Mouse (Mus musculus): ENCODE data around the gene Sec14l3.

The Sec14l3 gene

DNA sequence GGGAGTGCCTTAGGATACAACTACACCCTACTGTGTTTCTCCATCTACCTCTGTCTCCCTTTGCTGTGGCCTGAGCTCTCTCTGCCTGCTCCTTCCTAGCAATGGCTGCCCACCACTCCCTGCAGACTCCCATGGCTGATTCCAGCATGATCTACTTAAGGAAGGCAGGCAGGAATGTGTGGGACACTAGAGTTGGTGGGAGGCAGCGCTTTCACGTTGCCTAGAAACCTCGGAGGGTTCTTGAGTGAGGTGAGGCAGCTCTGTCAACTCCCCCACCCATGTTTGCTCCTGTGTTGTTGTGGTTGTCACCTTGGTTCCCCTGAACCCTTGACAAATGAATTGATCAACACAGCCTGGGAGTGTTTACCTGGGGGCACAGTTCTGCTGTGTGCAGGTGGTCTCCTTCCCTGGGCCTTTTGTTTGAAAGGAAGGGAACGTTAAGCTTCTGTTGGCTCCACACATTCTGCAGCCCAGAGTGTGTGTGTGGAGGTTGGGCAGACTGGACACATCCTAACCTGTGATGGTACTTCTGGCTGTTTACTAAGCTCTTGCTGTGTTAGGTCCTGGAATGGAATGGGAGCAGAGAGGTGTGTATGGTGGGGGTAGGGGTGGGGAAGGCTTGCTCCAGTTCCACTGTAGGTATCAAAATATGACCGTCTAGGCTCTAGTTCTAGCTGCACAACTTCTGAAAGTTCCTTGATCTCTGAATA, 3.6 kb upstream of the Sec14l3 start:
- peak; percentile 50; the same call in 1 of the 2 replicates for ATAC-seq (ENCODE audit: low TSS enrichment)

DNA sequence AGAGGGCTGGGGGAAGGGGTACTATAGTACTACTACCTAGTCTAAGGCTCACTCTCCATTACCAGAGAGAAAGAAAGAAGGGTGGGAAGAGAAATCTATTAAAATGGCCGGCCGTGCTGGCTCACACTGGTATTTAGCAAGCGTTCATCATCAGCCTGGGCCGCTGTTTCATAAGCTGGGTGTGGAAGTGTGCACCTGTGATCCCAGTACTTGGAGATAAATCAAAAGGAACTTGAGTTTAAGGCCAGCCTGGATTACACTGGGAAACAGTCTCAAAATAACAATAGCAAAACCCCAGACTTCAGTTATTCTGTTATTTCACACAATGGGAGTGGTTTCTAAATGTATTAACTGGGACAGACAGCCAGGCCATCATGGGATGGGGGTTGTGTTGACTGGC, 2.1 kb upstream of the Sec14l3 start:
- no peak for ATAC-seq (ENCODE audit: low TSS enrichment)

DNA sequence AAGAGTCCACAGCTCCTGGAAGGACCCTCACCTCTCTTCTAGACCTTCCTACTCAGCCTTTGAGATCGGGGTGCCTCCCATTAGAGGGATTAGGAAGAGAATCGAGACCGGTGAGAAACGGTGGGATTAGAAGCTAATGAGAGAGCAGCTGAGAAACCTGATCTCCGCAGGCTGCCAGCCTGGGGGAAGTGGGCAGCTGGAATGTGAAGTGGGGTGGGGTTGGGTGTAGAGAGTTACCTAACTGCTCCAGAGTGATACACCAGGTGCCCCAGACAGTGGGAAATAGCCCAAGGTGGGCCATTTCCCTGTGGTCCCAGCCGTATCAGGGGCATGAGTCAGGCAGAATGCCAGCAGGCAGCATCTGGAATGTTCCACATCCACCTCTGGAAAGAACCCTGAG, 1.7 kb upstream of the Sec14l3 start:
- ATAC-seq (ENCODE audit: low TSS enrichment): no peak

DNA sequence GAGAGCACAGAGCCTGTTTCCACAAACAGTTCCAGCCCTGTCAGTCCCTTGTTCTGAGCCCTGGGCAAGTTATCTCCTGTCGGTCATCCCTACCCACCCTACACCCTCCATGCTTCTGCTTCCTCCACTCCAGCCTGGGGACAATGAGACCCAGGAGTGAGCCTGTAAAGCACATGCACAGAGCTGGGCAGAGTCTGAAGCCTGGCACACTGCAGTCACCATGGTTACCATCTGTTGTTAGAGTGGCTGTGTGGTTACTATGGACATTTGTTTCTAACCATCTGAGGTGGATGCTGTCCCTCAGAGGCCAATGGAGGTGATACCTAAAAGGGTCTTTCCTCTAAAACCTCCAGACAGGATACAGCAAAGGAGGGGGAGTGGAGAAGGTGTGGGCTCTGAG, 5.0 kb downstream of the Sec14l3 start:
- ATAC-seq (ENCODE audit: low TSS enrichment): 0 out of 2 replicates have a peak, but pooled peaks have one; percentile 59

DNA sequence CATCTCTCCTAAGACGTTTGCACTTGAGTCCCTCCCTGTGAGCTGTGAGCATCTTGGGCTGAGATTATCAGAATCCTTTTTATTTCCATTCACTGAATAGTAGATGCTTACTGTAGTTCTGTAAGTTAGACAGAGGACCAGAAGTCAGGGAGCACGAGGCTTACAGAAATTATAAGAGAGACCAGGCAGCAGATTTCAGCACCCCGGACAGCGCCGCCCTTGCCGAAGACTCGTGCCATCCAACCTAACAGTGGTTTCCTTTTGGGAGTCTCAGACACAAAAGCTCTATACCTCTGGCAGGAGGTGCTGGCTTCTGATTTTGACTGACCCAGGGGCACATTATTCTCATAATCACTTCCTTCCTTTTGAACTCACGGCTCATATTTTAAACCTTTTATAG, 12.0 kb downstream of the Sec14l3 start:
- ATAC-seq (ENCODE audit: low TSS enrichment): no peak

DNA sequence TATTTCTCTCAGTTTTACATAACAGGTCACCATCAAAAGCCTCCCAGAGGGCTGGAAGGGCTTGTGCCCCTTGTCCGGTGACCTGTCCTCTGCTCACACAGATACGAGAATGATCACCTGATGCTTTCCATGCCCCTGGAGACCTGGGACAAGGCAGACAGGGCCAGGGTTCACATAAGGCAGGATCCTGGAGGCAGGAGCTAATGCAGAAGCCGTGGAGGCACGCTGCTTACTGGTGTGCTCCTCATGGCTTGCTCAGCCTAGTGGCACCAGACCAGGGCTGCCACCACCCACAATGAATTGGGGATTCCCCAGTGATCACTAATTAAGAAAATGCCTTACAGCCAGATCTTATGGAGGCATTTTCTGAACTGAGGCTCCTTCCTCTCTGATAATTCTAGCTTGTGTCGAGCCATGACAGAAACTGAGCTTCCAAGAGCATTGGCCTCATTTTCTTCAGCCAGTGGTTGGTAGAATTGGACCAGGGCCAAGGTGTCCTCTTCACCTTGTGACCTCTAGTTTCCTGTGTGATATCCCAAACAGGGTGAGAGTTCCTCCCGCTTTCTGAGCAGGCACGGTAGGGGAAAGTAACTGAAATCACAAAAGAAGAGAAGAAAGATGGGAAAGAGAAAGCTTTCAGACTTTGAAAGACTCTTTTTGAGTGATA, 13.8 kb downstream of the Sec14l3 start:
- no peak for ATAC-seq (ENCODE audit: low TSS enrichment)

DNA sequence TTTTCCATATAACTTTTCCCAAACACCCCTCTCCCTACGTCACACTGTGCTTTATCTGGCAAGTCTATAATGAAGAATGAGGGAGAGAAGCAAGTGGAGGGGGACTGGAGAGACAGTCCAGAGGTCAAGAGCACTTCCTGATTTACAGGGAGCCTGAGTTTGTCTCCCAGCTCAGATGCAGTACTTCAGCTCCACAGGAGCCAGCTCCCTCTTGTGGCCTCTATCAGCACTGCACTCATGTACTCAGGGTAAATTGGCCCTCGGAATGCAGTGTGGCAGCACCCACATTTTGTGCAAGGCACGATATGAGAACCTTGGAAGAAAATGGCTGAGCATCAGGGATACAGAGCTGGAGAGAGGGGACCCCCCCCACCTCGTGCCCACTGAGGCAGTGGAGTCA, 15.6 kb downstream of the Sec14l3 start:
- ATAC-seq (ENCODE audit: low TSS enrichment): peak; percentile 74; the same call in 1 of the 2 replicates

DNA sequence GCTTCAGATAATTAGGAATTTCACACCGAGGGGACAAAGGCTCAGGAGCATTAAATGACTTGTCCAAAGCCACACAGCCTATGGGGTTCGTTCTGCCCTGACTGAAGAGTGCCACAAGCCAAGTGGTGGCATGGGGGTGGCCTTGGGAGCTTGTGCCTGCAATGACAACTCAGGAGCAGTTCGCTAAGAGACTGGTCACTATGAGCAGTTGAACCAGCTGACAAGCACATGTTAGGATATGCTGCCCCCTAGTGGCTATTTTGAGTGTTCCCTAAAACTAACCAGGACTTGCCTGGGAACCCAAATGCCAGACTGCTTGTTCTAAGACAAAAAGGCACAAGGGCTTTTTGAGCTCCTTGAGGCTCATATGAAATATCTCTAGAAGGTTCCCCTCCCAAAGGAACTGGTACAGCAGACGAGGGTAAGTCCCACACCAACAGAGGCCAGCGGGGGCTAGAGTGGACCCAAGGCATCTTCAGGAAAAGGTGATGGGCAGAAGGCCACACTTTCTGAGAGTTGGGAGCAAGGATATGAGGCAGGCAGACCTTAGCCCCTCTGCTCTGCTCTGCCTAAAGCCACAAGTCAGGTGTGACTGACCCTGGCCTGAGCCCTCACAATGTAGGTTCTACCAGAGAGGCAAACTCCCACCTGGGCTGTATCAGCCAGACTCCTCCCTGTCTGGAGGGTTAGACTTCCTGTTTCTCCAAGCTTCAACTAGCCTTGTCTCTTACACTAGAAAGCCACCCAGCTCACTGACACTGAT, 18.9 kb downstream of the Sec14l3 start:
- ATAC-seq (ENCODE audit: low TSS enrichment): peak; percentile 56; the same call in 1 of the 2 replicates

DNA sequence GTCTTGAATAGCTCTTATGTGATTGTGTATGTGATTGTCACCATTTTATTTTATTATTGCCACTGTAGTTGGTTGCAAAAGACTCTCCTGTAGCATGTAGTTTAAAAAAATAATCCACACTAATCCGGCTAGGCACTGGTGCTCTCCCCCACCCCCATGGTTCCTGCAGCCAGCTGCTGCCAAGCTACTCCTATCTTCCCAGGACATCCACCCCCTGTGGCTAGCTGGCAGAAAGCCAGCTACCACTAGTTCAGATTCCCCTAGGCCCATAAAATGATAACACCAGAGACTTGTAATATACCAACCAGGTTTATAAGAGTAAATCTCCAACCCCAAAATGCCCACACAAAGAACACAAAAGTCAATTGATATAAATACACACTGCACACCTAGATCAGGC, 21.6 kb downstream of the Sec14l3 start:
- ATAC-seq (ENCODE audit: low TSS enrichment): no peak

DNA sequence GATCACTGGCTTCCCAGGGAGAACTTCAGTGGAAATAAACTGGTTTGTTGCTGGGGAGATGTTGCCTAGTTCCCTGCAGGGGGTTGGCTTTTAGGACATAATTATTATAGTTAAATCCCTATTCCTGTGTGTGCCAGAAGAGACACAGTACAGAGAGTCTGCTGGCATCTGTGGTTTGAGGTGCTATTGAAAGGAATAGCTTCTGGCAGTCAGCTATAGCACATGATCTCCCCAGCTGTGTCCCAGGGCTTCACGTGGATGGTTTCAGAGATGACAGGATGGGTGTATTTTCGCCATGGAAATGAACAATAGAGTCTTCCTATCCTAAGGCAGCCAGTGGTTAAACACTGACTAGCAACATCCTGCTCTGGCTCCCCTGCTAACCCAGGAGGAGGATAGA, 22.6 kb downstream of the Sec14l3 start:
- ATAC-seq (ENCODE audit: low TSS enrichment): peak; percentile 68

DNA sequence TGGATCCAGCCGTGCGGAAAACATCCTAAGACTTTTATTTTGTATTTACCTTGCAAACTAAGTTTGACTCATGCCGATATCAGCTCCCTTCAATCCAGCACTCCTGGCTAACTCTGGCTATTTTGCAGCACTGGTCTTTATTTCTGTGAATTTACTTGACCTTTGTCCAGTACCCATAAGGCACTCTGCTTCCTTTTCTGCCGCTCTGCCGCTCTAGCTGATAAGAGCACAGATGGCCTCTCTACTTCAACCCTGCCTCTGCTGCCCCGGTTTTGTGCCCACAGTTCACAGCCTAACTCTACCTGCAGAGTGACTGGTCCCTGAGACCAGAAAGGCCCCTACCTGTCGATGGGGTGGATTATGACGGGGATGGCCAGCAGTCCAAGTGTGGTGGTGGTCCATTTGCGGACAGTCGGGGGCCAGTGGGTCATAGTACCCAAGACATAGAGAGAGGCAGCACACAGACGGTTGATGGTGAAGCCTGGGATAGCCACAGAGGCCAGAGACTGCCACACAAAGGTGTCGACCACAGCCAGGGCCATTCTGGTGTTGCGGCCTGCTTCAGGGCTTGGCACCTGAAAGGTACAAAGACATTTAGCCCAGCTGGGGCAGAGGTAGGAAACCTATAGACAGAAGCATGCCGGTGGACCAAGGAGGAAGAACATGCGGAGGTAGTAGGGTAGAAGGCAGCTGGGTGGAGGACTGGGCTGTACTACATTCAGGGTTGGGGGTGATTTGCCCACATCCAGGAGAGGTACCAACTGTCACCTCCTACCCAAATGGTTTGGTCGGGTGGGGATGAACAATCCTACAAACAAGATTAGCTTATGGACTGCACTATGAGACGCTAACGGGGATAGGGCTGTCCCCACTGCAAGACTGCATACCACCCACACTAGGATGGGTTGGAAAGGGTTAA, 29.1 kb downstream of the Sec14l3 start:
- peak; percentile 2; the same call in 1 of the 2 replicates for ATAC-seq (ENCODE audit: low TSS enrichment)

DNA sequence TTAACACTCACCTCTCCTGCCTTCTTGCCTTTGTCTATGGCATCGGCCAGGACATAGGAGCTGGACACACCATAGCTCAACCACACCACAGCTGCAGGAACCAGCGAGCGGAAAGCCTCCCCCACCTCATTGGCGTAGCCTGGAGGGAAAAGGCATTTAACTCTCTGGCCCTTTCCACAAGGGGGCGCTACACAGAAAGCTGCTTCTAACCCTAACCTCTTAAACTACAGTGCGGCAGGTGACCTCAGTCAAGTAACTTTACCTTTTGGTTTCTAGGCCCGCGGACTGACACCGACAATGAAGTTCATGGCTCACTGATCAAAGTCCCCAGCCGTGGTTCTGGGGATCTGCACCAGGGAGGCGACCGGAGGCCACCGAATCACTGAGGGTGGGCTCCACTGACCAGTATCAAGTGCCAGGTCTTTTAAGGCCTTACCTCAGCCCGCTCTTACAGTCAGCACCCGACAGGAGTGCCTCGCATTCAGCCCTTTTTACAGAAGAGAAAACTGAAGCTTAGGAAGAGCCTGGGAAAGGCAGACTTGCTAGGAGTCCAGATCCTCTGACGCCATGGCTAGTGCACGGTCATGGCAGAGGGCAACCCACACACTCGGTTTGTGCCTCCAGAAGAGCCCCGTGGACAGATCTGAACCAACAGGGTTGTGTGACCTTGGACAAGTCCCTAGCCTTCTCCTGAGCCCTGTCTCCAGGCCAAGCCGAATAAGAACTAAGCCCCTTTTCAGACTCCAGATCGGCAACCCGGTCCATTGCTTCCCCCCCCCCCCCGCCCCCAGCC, 29.9 kb downstream of the Sec14l3 start:
- peak; percentile 21; the same call in 1 of the 2 replicates for ATAC-seq (ENCODE audit: low TSS enrichment)

DNA sequence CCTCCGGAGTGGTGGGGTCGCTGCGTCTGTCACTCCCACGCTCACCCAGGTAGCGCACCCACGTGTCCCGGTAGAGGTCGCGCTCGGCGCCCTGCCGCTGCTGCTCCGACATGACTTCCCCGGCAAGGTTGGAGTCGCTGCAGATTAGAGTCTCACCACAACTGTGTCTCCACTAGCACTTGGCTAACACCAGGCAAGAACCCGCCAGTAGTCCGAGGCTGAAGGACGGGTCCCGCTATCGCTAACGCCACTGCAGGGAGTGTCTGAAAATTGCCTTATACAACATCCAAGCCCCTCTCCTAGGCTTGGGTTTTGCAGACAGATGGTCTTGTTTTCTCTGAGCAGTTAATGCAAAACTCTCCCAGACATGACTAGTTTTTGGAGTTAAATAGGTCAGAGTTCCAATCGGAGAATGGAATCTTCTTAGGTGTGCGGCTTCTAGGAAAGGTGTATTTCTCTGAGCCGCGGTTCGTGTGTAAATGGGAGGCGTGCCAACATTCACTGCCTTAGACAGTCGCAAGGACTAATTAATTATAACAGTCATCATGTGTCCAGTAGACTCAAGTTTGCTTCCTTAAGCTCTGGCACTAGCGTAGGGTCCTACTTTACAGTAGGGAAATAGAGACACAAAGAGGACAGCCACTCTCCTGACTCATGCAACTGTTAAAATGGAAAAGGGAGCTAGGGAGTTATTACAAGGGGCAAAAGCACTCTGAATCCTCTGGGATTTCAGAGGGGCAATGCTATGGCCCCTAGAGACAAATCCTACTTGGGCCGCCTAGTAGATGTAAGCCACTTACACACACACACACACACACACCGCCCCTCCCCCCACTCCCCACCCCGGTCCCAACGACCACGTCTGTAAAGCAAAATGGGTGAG, 30.8 kb downstream of the Sec14l3 start, which contains the start of gene Mtfp1:
Gene Mtfp1 (minus strand): TSS at position 275 of the 883 bp plus-strand sequence.
- ATAC-seq (ENCODE audit: low TSS enrichment): no peak

DNA sequence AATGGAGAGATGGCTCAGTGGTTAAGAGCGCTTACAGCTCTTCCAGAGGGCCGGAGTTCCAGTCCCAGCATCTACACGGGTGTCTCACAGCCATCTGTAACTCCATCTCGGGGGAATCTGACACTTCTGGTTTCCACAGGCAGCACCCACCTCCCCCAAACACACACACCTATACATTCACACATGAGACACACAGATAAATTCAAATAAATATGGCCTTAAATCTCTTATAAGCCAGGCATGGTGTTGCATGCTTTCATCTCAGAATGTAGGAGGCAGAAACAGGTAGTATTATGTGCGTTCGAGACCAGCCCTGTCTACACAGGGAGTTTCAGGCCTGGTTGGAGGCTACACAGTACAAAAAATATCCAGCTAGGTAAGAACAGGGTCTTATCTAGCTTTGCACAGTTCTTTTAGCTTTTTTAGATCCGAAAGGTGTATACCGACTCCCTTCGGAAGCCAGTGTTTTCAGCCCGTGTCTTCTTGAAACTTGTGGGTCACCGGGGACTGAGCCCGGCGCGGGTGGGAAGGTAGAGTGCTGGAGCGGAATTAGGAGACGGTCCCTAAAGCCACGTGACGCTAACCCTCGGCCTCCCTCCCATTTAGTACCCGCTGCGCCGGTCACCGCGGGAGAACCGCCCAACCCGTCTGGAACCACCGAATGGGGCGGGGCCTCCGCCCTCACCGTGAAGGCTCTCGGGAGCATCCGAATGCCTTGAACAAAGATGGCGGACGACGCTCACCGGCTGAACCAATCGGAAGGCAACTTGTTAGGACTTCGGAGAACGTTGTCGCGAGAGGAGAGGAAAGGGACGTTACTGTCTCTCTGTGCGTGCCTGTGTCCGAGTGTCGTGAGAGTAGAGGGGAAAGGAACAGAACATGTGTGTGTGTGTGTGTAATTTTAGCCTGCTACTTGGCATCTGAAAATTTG, 31.7 kb downstream of the Sec14l3 start:
- ATAC-seq (ENCODE audit: low TSS enrichment): peak; percentile 84

DNA sequence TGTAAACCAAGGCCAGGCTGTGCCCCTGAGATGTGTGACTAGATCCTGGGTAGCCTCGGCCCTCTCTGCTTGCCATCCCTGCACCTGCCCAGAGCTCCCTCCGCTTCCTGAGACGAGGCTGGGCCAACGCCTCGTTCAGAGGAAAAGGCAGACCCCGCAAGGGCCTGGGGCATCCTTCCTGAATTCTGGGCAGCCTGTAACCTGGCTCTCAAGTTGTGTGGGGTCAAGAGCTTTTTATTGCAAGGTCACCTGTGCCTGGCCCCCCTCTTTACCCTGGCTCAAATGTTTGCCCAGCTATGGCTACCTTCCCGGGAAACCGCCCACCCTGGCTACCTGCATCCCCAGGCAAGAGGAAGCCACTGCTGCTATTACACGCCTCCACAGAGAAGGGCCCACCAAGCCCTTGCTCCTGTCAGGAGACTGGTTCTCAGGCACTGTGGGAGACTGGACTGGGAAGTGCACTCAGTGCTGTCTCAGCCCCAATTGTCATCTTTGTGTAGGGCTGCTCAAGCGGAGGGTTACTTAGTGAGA, 32.5 kb downstream of the Sec14l3 start:
- peak; percentile 5; the same call in 1 of the 2 replicates for ATAC-seq (ENCODE audit: low TSS enrichment)

DNA sequence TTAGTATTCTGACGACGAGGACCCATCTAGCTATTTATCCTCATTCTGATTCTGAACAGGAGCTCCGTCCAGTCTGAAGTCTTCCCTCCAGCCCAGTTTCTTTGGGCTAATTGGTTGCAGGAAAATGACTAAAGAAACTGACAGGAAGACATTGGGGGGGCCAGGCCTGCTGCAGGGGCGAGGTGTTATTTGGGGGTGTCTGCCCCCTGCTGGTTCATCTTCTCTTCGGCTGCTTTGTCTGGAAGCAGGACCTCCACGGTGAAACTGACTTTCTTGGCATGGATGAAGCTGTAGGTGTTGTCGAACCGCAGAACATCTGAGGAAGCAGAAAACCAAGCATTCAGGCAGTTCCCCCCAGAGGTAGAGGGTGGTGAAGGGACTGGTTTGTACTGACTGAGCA, 33.5 kb downstream of the Sec14l3 start:
- no peak for ATAC-seq (ENCODE audit: low TSS enrichment)

DNA sequence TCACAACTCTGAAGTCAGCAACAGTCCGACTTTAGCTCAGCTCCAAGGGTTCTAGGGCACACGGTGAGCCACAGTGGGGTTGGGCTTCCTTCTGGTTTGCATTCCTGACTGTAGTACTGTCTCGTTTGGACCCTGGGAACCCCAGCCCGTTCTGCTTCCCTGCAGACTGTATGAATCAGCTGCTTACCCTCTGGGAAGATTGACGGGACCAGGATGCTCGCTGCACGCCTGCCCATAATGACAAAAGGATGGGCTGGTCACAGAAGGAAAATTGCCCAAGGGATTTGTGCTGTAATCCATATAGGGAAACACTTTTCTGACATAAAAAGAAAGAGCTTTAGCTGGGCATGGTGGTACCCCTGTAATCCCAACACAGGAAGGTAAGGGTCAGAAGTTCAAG, 34.2 kb downstream of the Sec14l3 start:
- ATAC-seq (ENCODE audit: low TSS enrichment): no peak

DNA sequence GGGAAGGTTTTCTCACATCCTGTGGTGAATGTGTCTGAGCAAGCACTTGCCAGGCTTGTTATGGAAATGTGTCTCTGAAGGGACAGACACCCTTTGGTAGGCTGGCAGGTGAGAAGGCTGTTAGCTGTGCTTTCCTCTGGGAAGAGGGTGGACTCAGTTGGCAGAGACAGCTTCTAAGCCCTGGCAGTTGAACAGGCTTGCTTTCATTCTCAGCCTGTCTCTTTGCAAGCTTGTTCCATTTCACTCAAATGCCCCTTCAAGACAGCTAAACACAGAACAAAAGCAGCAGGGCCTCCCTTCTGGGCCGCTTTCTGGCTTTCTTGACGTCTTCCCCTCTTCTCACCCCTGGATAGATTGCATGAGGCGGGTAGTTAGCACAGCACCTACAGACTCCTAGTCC, 34.8 kb downstream of the Sec14l3 start:
- ATAC-seq (ENCODE audit: low TSS enrichment): peak; percentile 41

All from frontal cortex, adult (tissue).